Comparison of ENCODE assay signal across 22 mouse cellular contexts in genomic region chr6:24025721-24026120, GRCm38 (mm10). TPM values are rescaled to one million over a fixed set of nuclear protein-coding genes. Genes with fewer than 3 reads are reported as not detected.
DNase-seq lines count a peak whose midpoint lies in the region; ATAC-seq and TF ChIP-seq lines count a peak whose summit lies in the region.
"Had no signal": no experiment of that assay in that cellular context is flagged by ENCODE, and none has a peak within 500 bp of the region (broad histone marks: within the 10 kb centered on the region; RNA-seq: fewer than 3 reads in every experiment).

No protein-coding gene starts in this region.

- no peaks in the 10 kb centered on the region for H3K27me3 ChIP-seq in embryonic facial prominence, embryonic 12.5 days
- no peaks in the 10 kb centered on the region for H3K27me3 ChIP-seq in embryonic facial prominence, embryonic 10.5 days (replicated peaks; ENCODE audit: low read depth, poor library complexity, severe bottlenecking)
- H3K27me3 ChIP-seq in kidney, embryonic 16.5 days (ENCODE audit: insufficient read depth, low read length) = no peaks in the 10 kb centered on the region
- no peaks in the 10 kb centered on the region for H3K27me3 ChIP-seq in limb, embryonic 14.5 days (ENCODE audit: control insufficient read depth, insufficient read depth, low read length)
- no peaks in the 10 kb centered on the region for H3K27me3 ChIP-seq in heart, adult 2 months (ENCODE audit: control insufficient read depth, insufficient read depth, low read length)
- H3K27me3 ChIP-seq: limb, embryonic 15.5 days; neural tube, embryonic 15.5 days had no signal

- no peak for TF ChIP-seq EP300 in heart, adult 2 months (IDR thresholded peaks at IDR 0.05; ENCODE audit: insufficient read depth, low read depth, low read length)

- no peaks in the 10 kb centered on the region for H3K79me2 ChIP-seq in heart, adult 2 months (replicated peaks; ENCODE audit: control insufficient read depth, insufficient read depth, low read length)

- no peaks in the 10 kb centered on the region for H3K36me3 ChIP-seq in embryonic facial prominence, embryonic 12.5 days
- H3K36me3 ChIP-seq in embryonic facial prominence, embryonic 10.5 days (replicated peaks) = no peaks in the 10 kb centered on the region
- no peaks in the 10 kb centered on the region for H3K36me3 ChIP-seq in kidney, embryonic 16.5 days (ENCODE audit: insufficient read depth, low read length)
- H3K36me3 ChIP-seq in limb, embryonic 14.5 days (ENCODE audit: control insufficient read depth, insufficient read depth, low read length) = no peaks in the 10 kb centered on the region
- H3K36me3 ChIP-seq in heart, adult 2 months (ENCODE audit: control insufficient read depth, insufficient read depth, low read length) = no peaks in the 10 kb centered on the region
- H3K36me3 ChIP-seq: limb, embryonic 15.5 days; neural tube, embryonic 15.5 days had no signal

- no peak overlapping the region for H3K4me2 ChIP-seq in embryonic facial prominence, embryonic 12.5 days (replicated peaks)
- no peak overlapping the region for H3K4me2 ChIP-seq in kidney, embryonic 16.5 days (replicated peaks; ENCODE audit: low read depth, low read length)
- H3K4me2 ChIP-seq in limb, embryonic 14.5 days (replicated peaks; ENCODE audit: low read depth, low read length, severe bottlenecking) = no peak overlapping the region
- H3K4me2 ChIP-seq: limb, embryonic 15.5 days; neural tube, embryonic 15.5 days had no signal

- no peaks in the 10 kb centered on the region for H3K4me1 ChIP-seq in embryonic facial prominence, embryonic 12.5 days
- H3K4me1 ChIP-seq in embryonic facial prominence, embryonic 10.5 days = no peaks in the 10 kb centered on the region
- peaks cover 5% of the 10 kb centered on the region; the same call in 1 of the 2 replicates for H3K4me1 ChIP-seq in kidney, embryonic 16.5 days (ENCODE audit: insufficient read depth, low read length)
- H3K4me1 ChIP-seq in limb, embryonic 14.5 days (ENCODE audit: control insufficient read depth, insufficient read depth, low read length) = no peaks in the 10 kb centered on the region
- no peaks in the 10 kb centered on the region for H3K4me1 ChIP-seq in heart, adult 2 months (ENCODE audit: control insufficient read depth, insufficient read depth, low read length)
- H3K4me1 ChIP-seq: neural tube, embryonic 15.5 days had no signal

- no peak overlapping the region for H3K4me3 ChIP-seq in embryonic facial prominence, embryonic 12.5 days
- no peak overlapping the region for H3K4me3 ChIP-seq in embryonic facial prominence, embryonic 10.5 days
- H3K4me3 ChIP-seq in kidney, embryonic 16.5 days (ENCODE audit: low read length) = no peak overlapping the region
- no peak overlapping the region for H3K4me3 ChIP-seq in limb, embryonic 14.5 days (replicated peaks; ENCODE audit: low read length)
- H3K4me3 ChIP-seq in heart, adult 2 months = no peak overlapping the region
- H3K4me3 ChIP-seq: limb, embryonic 15.5 days; neural tube, embryonic 15.5 days had no signal

- H3K9me3 ChIP-seq in embryonic facial prominence, embryonic 12.5 days = no peaks in the 10 kb centered on the region
- H3K9me3 ChIP-seq in embryonic facial prominence, embryonic 10.5 days = no peaks in the 10 kb centered on the region
- no peaks in the 10 kb centered on the region for H3K9me3 ChIP-seq in kidney, embryonic 16.5 days (ENCODE audit: low read length)
- H3K9me3 ChIP-seq in limb, embryonic 14.5 days (ENCODE audit: control insufficient read depth, low read length) = no peaks in the 10 kb centered on the region
- H3K9me3 ChIP-seq: limb, embryonic 15.5 days; neural tube, embryonic 15.5 days had no signal

- intact Hi-C loops in heart, adult 2 months (cut with DNase I) = no loop called here

- no peak overlapping the region for H3K27ac ChIP-seq in embryonic facial prominence, embryonic 12.5 days
- H3K27ac ChIP-seq in embryonic facial prominence, embryonic 10.5 days (replicated peaks) = no peak overlapping the region
- H3K27ac ChIP-seq in kidney, embryonic 16.5 days (ENCODE audit: low read length) = peak overlapping the region; percentile 53; the same call in 1 of the 2 replicates
- H3K27ac ChIP-seq in limb, embryonic 14.5 days (replicated peaks; ENCODE audit: low read depth, low read length) = no peak overlapping the region
- H3K27ac ChIP-seq in heart, adult 2 months = no peak overlapping the region
- H3K27ac ChIP-seq: limb, embryonic 15.5 days; macrophage; neural tube, embryonic 15.5 days had no signal

- no peak for DNase-seq in embryonic facial prominence, embryonic 10.5 days (ENCODE audit: low spot score)
- DNase-seq in kidney, postnatal 25 days = no peak
- DNase-seq in brain, adult 2 months (ENCODE audit: low read depth, low spot score) = peak; percentile 27
- peak; percentile 4 for DNase-seq in limb, embryonic 14.5 days (ENCODE audit: low spot score)
- no peak for DNase-seq in ovary, adult 18-20 months (ENCODE audit: low spot score)
- no peak for DNase-seq in heart, adult 2 months
- DNase-seq: adrenal gland, postnatal 25 days; cerebellum, postnatal 36 days; gastrocnemius, postnatal 10 days; heart, postnatal 14 days; liver, postnatal 0 days; thymus, postnatal 4 days had no signal

- ATAC-seq in embryonic facial prominence, embryonic 12.5 days (ENCODE audit: insufficient number of reproducible peaks, insufficient read depth, low FRiP score, low TSS enrichment) = peak; percentile 52; the same call in 1 of the 2 replicates
- peak; percentile 94 for ATAC-seq in kidney, embryonic 16.5 days (ENCODE audit: low FRiP score, low TSS enrichment)
- peak; percentile 53; the same call in 1 of the 2 replicates for ATAC-seq in limb, embryonic 14.5 days (ENCODE audit: low FRiP score, low read depth)
- ATAC-seq: activated CD4-positive, CD25-positive, alpha-beta regulatory T cell, adult 4 months; intestine, embryonic 16.5 days; liver, postnatal 0 days had no signal

- TF ChIP-seq CTCF in heart, adult 2 months (IDR thresholded peaks at IDR 0.05) = no peak

- no peak for TF ChIP-seq POLR2A in limb, embryonic 14.5 days (IDR thresholded peaks at IDR 0.05; ENCODE audit: borderline replicate concordance, extremely low read depth, insufficient read depth, insufficient read length)
- TF ChIP-seq POLR2A in heart, adult 2 months (IDR thresholded peaks at IDR 0.05; ENCODE audit: insufficient read depth, low read depth, low read length) = no peak

- H3K9ac ChIP-seq in embryonic facial prominence, embryonic 12.5 days = no peak overlapping the region
- H3K9ac ChIP-seq in kidney, embryonic 16.5 days (replicated peaks; ENCODE audit: low read length) = no peak overlapping the region
- no peak overlapping the region for H3K9ac ChIP-seq in limb, embryonic 14.5 days (ENCODE audit: low read depth, low read length, severe bottlenecking)
- H3K9ac ChIP-seq in heart, adult 2 months (ENCODE audit: low read depth, low read length) = no peak overlapping the region
- H3K9ac ChIP-seq: limb, embryonic 15.5 days; liver, postnatal 0 days; neural tube, embryonic 15.5 days had no signal

RNA-seq across cellular contexts. Expression of gene Tas2r118, which starts 55.9 kb away (rescaled TPM):
- not detected in 2 replicates for polyA plus RNA-seq in embryonic facial prominence, embryonic 12.5 days (2016; fragmentation: Nextera tagmentation; extraction: Ambion mirVana)
- polyA plus RNA-seq in embryonic facial prominence, embryonic 10.5 days (2016; fragmentation: Nextera tagmentation; extraction: Ambion mirVana) = not detected in 2 replicates
- polyA plus RNA-seq in kidney, embryonic 16.5 days (2015; fragmentation: Nextera tagmentation; extraction: Ambion mirVana) = not detected in 2 replicates
- not detected in 2 replicates for polyA plus RNA-seq in limb, embryonic 14.5 days (2012; rRNA removed)
- not detected in 2 replicates for polyA plus RNA-seq in limb, embryonic 14.5 days (2014; fragmentation: Nextera tagmentation; extraction: Ambion mirVana)
- not detected for total RNA-seq in heart, adult 2 months (2021)
- polyA plus RNA-seq in heart, adult 2 months (2012; rRNA removed) = not detected in 2 replicates
- total RNA-seq: adrenal gland, postnatal 25 days; gastrocnemius, postnatal 10 days; heart, postnatal 14 days; left cerebral cortex, adult 18-20 months had no signal
- polyA plus RNA-seq: activated CD4-positive, CD25-positive, alpha-beta regulatory T cell, adult 4 months; embryonic facial prominence, embryonic 11.5 days; intestine, embryonic 16.5 days; limb, embryonic 15.5 days; liver, postnatal 0 days; macrophage; neural tube, embryonic 15.5 days; testis, adult 2 months had no signal

Comparison
In these comparisons a context has a peak if more than half of its experiments do, and no peak if none do; other contexts are left out.
1. DNase-seq: peak in brain, adult 2 months (single experiment) and limb, embryonic 14.5 days (single experiment); none in embryonic facial prominence, embryonic 10.5 days (single experiment), kidney, postnatal 25 days (0 of 2), ovary, adult 18-20 months (single experiment) and heart, adult 2 months (0 of 2).
2. Peak in every context shown above with its lines, with median percentiles within 50 percentile points of each other: ATAC-seq.